Mouse (Mus musculus): ENCODE data around the gene Trio. TPM values are rescaled to one million over a fixed set of nuclear protein-coding genes. Genes with fewer than 3 reads are reported as not detected.

Gene Trio
- polyA plus RNA-seq, 1 experiment from 2014 or later: 64.8 TPM

DNA sequence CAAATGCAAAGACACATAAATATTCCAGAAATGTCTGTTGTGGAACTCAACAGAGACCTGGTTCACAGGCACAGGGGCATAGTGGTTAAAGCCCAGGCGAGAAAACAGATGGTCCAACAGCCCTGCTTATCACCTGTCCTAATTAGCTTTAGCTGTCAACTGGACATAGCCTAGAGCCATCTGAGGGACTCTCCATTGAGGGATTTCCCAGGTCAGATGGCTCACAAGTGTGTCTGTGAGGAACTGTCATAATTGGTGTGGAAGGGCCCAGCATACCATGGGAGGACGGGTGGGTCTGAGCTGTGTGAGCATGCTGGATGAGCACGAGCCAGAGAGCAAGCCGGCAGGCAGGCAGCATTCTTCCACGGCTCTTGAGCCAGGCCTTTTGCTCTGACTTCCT lies 118.0 kb downstream of the Trio start:
- Histone ChIP-seq H3K4me3 (no peak overlapping the region), H3K4me2 (replicated peaks) (no peak overlapping the region), H3K36me3 (peaks cover 30% of the 10 kb centered on the region), H3K27me3 (no peaks in the 10 kb centered on the region), H3K27ac (no peak overlapping the region), H3K9me3 (no peaks in the 10 kb centered on the region), H3K4me1 (peaks cover 24% of the 10 kb centered on the region), H3K9ac (no peak overlapping the region)
- WGBS: 42% methylated on average over 5 of the region's 5 CpGs
- 0 out of 2 replicates have a peak, but pooled peaks have one; percentile 29 for ATAC-seq (ENCODE audit: low FRiP score, low read depth)

GRCm38 (mm10) chr15:27906409-27906808 lies 119.2 kb downstream of the Trio start:
- WGBS: 68% methylated on average over 4 of the region's 4 CpGs
- H3K27ac ChIP-seq: no peak overlapping the region
- no peak overlapping the region for H3K4me3 ChIP-seq
- no peak; the same call in 1 of the 2 replicates for ATAC-seq (ENCODE audit: low FRiP score, low read depth)
- H3K4me2 ChIP-seq (replicated peaks): no peak overlapping the region
- no peak overlapping the region for H3K9ac ChIP-seq
- H3K9me3 ChIP-seq: no peaks in the 10 kb centered on the region
- peaks cover 24% of the 10 kb centered on the region for H3K4me1 ChIP-seq
- no peaks in the 10 kb centered on the region for H3K27me3 ChIP-seq
- H3K36me3 ChIP-seq: peaks cover 35% of the 10 kb centered on the region

DNA sequence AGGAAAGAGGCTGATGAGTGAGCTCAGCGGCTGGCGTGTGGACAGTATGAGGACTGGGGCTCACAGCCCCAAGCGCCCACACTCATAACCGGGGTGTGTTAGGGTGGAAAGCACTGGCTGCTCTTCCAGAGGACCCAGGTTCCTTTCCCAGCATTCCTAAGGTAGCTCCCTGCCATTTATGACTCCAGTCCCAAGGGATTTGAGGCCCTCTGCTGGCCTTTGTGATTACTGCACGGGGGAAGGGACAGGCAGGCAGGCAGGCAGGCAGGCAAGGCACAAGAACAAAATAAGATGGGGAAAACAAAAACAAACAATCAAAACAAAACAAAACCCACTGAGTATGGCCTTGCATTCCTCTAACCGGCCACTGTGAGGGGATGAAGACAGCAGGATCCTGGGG lies 120.3 kb downstream of the Trio start:
- no peak for ATAC-seq (ENCODE audit: low FRiP score, low read depth)
- Histone ChIP-seq H3K9ac (no peak overlapping the region), H3K4me2 (replicated peaks) (no peak overlapping the region), H3K4me3 (no peak overlapping the region), H3K9me3 (no peaks in the 10 kb centered on the region), H3K36me3 (peaks cover 37% of the 10 kb centered on the region), H3K4me1 (peaks cover 24% of the 10 kb centered on the region), H3K27ac (no peak overlapping the region), H3K27me3 (no peaks in the 10 kb centered on the region)
- 63% methylated on average over 6 of the region's 6 CpGs for WGBS

- Histone ChIP-seq H3K36me3 (peaks cover 41% of the 10 kb centered on the region), H3K27me3 (no peaks in the 10 kb centered on the region), H3K4me2 (replicated peaks) (no peak overlapping the region), H3K4me1 (peaks cover 24% of the 10 kb centered on the region), H3K9ac (no peak overlapping the region), H3K27ac (no peak overlapping the region), H3K9me3 (no peaks in the 10 kb centered on the region), H3K4me3 (no peak overlapping the region)
- ATAC-seq (ENCODE audit: low FRiP score, low read depth): no peak
- 39% methylated on average over 16 of the region's 16 CpGs for WGBS
These were observed 121.2 kb downstream of the Trio start for GRCm38 (mm10) chr15:27904346-27905005.

DNA sequence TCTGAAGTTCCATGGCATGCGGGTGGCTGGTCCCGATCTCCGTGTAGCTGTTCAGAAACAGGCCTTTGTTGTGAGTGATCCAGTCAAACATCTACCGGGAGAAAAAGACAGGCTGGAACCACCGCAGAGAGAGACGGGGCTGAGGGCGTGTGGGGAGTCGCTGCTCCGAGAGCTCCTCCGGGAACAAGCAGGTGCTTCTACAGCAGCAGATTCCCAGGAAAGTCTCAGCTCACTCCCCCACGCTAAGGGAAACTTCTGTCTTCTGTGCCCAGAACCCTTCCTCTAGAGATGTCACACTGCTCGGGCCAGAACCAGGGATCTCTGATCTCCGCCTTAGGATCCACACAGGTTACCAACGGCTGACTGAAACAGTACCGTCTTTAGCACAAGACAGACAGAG lies 124.4 kb downstream of the Trio start:
- no peak for ATAC-seq (ENCODE audit: low FRiP score, low read depth)
- H3K27ac ChIP-seq: no peak overlapping the region
- peaks cover 71% of the 10 kb centered on the region for H3K36me3 ChIP-seq
- H3K4me2 ChIP-seq (replicated peaks): no peak overlapping the region
- no peak overlapping the region for H3K9ac ChIP-seq
- WGBS: 94% methylated on average over 15 of the region's 15 CpGs
- H3K4me1 ChIP-seq: peaks cover 12% of the 10 kb centered on the region
- no peaks in the 10 kb centered on the region for H3K9me3 ChIP-seq
- no peak overlapping the region for H3K4me3 ChIP-seq
- no peaks in the 10 kb centered on the region for H3K27me3 ChIP-seq

GRCm38 (mm10) chr15:27898795-27899406 lies 126.7 kb downstream of the Trio start:
- 85% methylated on average over 6 of the region's 6 CpGs for WGBS
- ATAC-seq (ENCODE audit: low FRiP score, low read depth): no peak
- H3K36me3 ChIP-seq: peaks cover 86% of the 10 kb centered on the region

GRCm38 (mm10) chr15:27894112-27894511 lies 131.5 kb downstream of the Trio start:
- no peak overlapping the region for H3K4me3 ChIP-seq
- no peaks in the 10 kb centered on the region for H3K27me3 ChIP-seq
- H3K9me3 ChIP-seq: no peaks in the 10 kb centered on the region
- ATAC-seq (ENCODE audit: low FRiP score, low read depth): no peak
- no peak overlapping the region for H3K27ac ChIP-seq
- no peak overlapping the region for H3K4me2 ChIP-seq (replicated peaks)
- H3K9ac ChIP-seq: no peak overlapping the region
- H3K36me3 ChIP-seq: peaks cover 86% of the 10 kb centered on the region
- H3K4me1 ChIP-seq: peaks cover 13% of the 10 kb centered on the region; the same call in 1 of the 2 replicates
- 87% methylated on average over 12 of the region's 12 CpGs for WGBS

More at GRCm38 (mm10) chr15:27898795-27899406, 126.7 kb downstream of the Trio start:
- H3K4me3 ChIP-seq: no peak overlapping the region
- H3K4me2 ChIP-seq (replicated peaks): no peak overlapping the region
- H3K4me1 ChIP-seq: peaks cover 13% of the 10 kb centered on the region; the same call in 1 of the 2 replicates
- H3K9me3 ChIP-seq: no peaks in the 10 kb centered on the region
- no peak overlapping the region for H3K9ac ChIP-seq
- H3K27me3 ChIP-seq: no peaks in the 10 kb centered on the region
- no peak overlapping the region for H3K27ac ChIP-seq

DNA sequence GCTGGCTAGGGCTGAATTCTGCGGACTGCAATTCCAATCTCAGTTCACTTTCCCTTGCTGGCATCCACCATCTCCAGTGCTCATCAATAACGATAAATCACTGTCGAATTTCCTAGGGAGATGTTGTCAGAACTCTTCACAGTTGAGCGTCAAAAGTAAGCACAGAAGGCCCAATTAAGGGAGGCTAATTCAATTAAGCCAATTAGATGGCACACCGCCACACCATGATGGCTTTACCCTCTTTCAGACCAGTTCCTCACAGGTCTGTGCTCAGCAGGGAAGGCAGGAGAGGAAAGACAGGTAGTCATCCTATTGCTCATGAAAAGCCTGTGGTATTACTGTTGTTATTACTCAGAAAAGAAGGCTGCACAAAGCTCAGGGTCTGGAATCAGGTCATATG lies 133.6 kb downstream of the Trio start:
- no peaks in the 10 kb centered on the region for H3K27me3 ChIP-seq
- H3K9ac ChIP-seq: no peak overlapping the region
- no peak overlapping the region for H3K4me2 ChIP-seq (replicated peaks)
- peaks cover 84% of the 10 kb centered on the region for H3K36me3 ChIP-seq
- H3K9me3 ChIP-seq: no peaks in the 10 kb centered on the region
- 66% methylated on average over 5 of the region's 5 CpGs for WGBS
- peaks cover 13% of the 10 kb centered on the region; the same call in 1 of the 2 replicates for H3K4me1 ChIP-seq
- H3K27ac ChIP-seq: no peak overlapping the region
- H3K4me3 ChIP-seq: no peak overlapping the region
- no peak for ATAC-seq (ENCODE audit: low FRiP score, low read depth)

GRCm38 (mm10) chr15:27890666-27891065 lies 135.0 kb downstream of the Trio start:
- Histone ChIP-seq H3K36me3 (peaks cover 86% of the 10 kb centered on the region), H3K27me3 (no peaks in the 10 kb centered on the region), H3K4me1 (peaks cover 7% of the 10 kb centered on the region; the same call in 1 of the 2 replicates), H3K9me3 (no peaks in the 10 kb centered on the region), H3K9ac (no peak overlapping the region), H3K4me2 (replicated peaks) (no peak overlapping the region), H3K4me3 (no peak overlapping the region), H3K27ac (no peak overlapping the region)
- no peak for ATAC-seq (ENCODE audit: low FRiP score, low read depth)
- WGBS: 85% methylated on average over 5 of the region's 5 CpGs

DNA sequence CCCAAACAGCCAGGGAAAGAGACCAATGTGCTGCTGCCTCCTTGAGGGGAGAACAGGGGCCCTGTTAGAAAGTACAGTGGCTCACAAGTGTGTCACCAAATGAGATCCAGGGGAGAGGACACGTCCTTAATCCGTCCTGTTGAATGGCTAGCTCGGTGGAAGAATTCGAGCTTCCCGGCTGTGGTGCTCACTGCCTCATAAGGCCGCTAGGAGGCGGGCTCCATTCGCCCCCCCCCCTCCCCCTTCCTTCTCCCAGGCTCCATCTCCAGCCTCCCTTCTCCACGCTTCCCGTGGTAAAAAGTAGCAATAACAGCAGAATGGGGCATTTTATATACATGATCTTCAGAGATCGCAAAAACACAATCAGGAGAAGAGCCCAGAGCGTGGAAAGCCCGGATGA lies 137.5 kb downstream of the Trio start:
- no peaks in the 10 kb centered on the region for H3K27me3 ChIP-seq
- H3K4me2 ChIP-seq (replicated peaks): no peak overlapping the region
- no peak overlapping the region for H3K27ac ChIP-seq
- peaks cover 4% of the 10 kb centered on the region; the same call in 1 of the 2 replicates for H3K4me1 ChIP-seq
- 62% methylated on average over 13 of the region's 13 CpGs for WGBS
- no peak overlapping the region for H3K4me3 ChIP-seq
- H3K9ac ChIP-seq: no peak overlapping the region
- no peak for ATAC-seq (ENCODE audit: low FRiP score, low read depth)
- H3K9me3 ChIP-seq: no peaks in the 10 kb centered on the region
- peaks cover 74% of the 10 kb centered on the region for H3K36me3 ChIP-seq

DNA sequence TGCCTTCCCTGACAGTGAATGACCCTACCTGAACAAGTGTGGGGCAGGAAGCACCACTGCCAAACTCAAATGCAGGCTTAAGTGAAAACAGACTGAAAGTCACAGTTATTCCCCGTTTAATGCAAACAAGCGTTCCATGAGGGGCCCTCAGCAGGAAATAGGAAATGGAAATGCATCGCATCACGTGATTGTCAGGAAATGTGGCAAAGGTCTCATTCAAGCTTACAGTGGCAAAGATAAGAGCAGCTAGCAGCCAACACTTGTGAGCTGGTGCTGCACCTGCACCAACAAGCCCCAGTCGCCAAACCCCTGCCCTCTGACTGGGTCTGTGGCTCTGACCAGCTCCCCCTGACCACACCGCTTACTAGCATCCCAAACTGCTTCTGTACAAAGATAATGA lies 138.7 kb downstream of the Trio start:
- Histone ChIP-seq H3K4me1 (peaks cover 4% of the 10 kb centered on the region; the same call in 1 of the 2 replicates), H3K27ac (no peak overlapping the region), H3K4me2 (replicated peaks) (no peak overlapping the region), H3K36me3 (peaks cover 69% of the 10 kb centered on the region), H3K9me3 (no peaks in the 10 kb centered on the region), H3K9ac (no peak overlapping the region), H3K4me3 (no peak overlapping the region), H3K27me3 (no peaks in the 10 kb centered on the region)
- 71% methylated on average over 6 of the region's 6 CpGs for WGBS
- ATAC-seq (ENCODE audit: low FRiP score, low read depth): no peak

DNA sequence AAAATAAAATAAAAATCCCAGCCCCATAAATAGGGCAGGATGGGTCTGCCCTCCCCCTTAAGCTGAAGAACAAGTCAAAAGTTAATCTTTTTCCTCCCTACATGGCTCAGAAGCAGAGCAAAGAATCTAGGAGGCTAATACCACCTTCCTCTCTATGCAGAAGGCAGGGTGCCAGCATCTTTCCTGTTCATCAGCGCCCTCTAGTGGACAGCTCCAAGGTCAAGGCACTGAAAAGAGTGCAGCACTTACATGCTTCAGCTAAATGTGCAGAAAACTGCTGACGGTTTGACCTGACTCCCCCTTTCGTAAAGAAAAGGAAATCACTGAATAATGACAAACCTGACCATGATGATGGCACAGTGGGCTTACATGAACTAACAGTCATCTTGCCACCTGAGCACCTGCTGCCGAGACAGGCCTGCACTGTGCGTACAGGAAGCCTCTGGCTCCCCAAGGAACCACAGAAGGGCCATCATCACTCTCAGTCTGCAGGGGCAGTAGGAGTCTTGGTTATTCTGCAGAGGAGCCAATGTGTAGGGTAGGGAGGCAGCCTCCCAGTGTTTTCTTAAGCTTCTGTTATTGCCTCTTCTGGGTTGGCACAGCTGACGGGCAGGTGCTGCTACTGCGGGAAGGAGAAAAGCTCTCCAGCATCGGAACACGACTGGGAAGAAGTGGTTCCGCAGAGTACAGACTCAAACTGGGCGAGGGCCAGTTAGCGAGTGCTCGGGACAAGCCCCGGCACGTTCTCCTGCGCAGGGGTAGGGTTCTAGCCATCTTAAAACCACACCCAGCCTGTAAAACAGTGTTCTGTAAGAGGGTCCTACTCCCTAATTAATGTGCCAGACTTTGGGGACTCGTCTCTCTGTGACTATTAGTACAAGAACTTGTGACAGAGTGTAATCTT lies 141.0 kb downstream of the Trio start:
- Histone ChIP-seq H3K4me3 (no peak overlapping the region), H3K9me3 (no peaks in the 10 kb centered on the region), H3K9ac (no peak overlapping the region), H3K27ac (no peak overlapping the region), H3K27me3 (no peaks in the 10 kb centered on the region), H3K4me2 (replicated peaks) (no peak overlapping the region), H3K4me1 (peaks cover 4% of the 10 kb centered on the region), H3K36me3 (peaks cover 60% of the 10 kb centered on the region)
- ATAC-seq (ENCODE audit: low FRiP score, low read depth): no peak
- WGBS: 74% methylated on average over 17 of the region's 17 CpGs
